Mouse (Mus musculus) lung, embryonic 16.5 days (tissue): ENCODE measurements around the gene Prss43. TPM values are rescaled to one million over a fixed set of nuclear protein-coding genes. Genes with fewer than 3 reads are reported as not detected.
"Not testable (repeated sequence)": the region's sequence is repeated elsewhere in the genome, so short reads cannot be mapped to it uniquely, and the experiment has no call there.

Experiments
- ATAC-seq: fragments of 200-750 bp; cut with Nextera tagmentation; 2 replicates; pipeline ENCODE4 v1.8.0; 2017; ENCODE audit warnings: low read depth, mild to moderate bottlenecking, moderate library complexity
- H3K27ac ChIP-seq: fragments of 300-500 bp; sonication (generic); 2 replicates; pipeline ENCODE4 v1.5.1; 2014; ENCODE audit warnings: mild to moderate bottlenecking, control low read depth, low read length
- H3K27me3 ChIP-seq: fragments of 300-500 bp; sonication (generic); 2 replicates; pipeline ENCODE4 v1.6.1; 2014; ENCODE audit warnings: low read depth, low read length, mixed read lengths; ENCODE audit not compliant: control insufficient read depth, insufficient read depth
- H3K36me3 ChIP-seq: fragments of 300-500 bp; sonication (generic); 2 replicates; pipeline ENCODE4 v1.6.1; 2014; ENCODE audit warnings: low read length; ENCODE audit not compliant: control insufficient read depth, insufficient read depth
- H3K4me1 ChIP-seq: fragments of 300-500 bp; sonication (generic); replicated peaks from 2 replicates; pipeline ENCODE4 v1.6.1; 2014; ENCODE audit warnings: low read length, mixed read lengths; ENCODE audit not compliant: control insufficient read depth, insufficient read depth
- H3K4me2 ChIP-seq: fragments of 300-500 bp; sonication (generic); 2 replicates; pipeline ENCODE4 v1.6.1; 2014; ENCODE audit warnings: low read depth, low read length, control low read depth
- H3K4me3 ChIP-seq: fragments of 300-500 bp; sonication (generic); 2 replicates; pipeline ENCODE4 v1.5.1; 2014; ENCODE audit warnings: mild to moderate bottlenecking, low read length, control low read depth
- H3K9ac ChIP-seq: fragments of 300-500 bp; sonication (generic); 2 replicates; pipeline ENCODE4 v1.6.1; 2014; ENCODE audit warnings: low read length, control low read depth
- H3K9me3 ChIP-seq: fragments of 300-500 bp; sonication (generic); 2 replicates; pipeline ENCODE4 v1.6.1; 2016; ENCODE audit warnings: low read length; ENCODE audit not compliant: control insufficient read depth
- WGBS: fragments of 180-500 bp; shearing (Covaris S2); extraction: QIAGEN DNeasy Blood & Tissue Kit; methylation state at CpG from one replicate; pipeline ENCODE4 v1.1.7; 2014; 5-methylcytosine and 5-hydroxymethylcytosine counted together
- polyA plus RNA-seq: library from polyadenylated mRNA; unstranded; fragments of >200 nt; fragmentation: Nextera tagmentation; extraction: Ambion mirVana; gene quantifications from 2 replicates; pipeline ENCODE4 v1.2.1, GENCODE M21; 2015

Prss43 gene
- polyA plus RNA-seq, 1 experiment from 2014 or later, result not detected

GRCm38 (mm10) chr9:110797013-110797412 is 29.5 kb upstream of the Prss43 start:
- WGBS, result 78% methylated on average over 10 of the region's 10 CpGs
- Histone ChIP-seq H3K27me3 (no peaks in the 10 kb centered on the region), H3K4me1 (no peaks in the 10 kb centered on the region), H3K4me3 (no peak overlapping the region), H3K36me3 (no peaks in the 10 kb centered on the region), H3K27ac (no peak overlapping the region), H3K4me2 (no peak overlapping the region), H3K9me3 (no peaks in the 10 kb centered on the region), H3K9ac (no peak overlapping the region)
- no peak for ATAC-seq

GRCm38 (mm10) chr9:110797866-110798265 is 28.6 kb upstream of the Prss43 start, which contains the start of gene Prss42:
Gene Prss42, plus strand, starts transcription at chr9:110798166.
- no peak within 1 kb of the TSS for H3K4me3 ChIP-seq
- H3K4me1 ChIP-seq, result no peaks in the 10 kb centered on the region
- no peaks in the 10 kb centered on the region for H3K27me3 ChIP-seq
- no peaks in the 10 kb centered on the region for H3K36me3 ChIP-seq
- no peaks in the 10 kb centered on the region for H3K9me3 ChIP-seq
- H3K27ac ChIP-seq, result no peak within 1 kb of the TSS
- no peak for ATAC-seq
- 87% methylated on average over 14 of the region's 14 CpGs for WGBS
- no peak within 1 kb of the TSS for H3K4me2 ChIP-seq
- no peak within 1 kb of the TSS for H3K9ac ChIP-seq

GRCm38 (mm10) chr9:110800834-110801479 is 25.5 kb upstream of the Prss43 start:
- no peak for ATAC-seq
- 82% methylated on average over 8 of the region's 8 CpGs for WGBS
- Histone ChIP-seq H3K4me1 (no peaks in the 10 kb centered on the region), H3K9ac (no peak overlapping the region), H3K27me3 (no peaks in the 10 kb centered on the region), H3K27ac (no peak overlapping the region), H3K4me2 (no peak overlapping the region), H3K36me3 (no peaks in the 10 kb centered on the region), H3K9me3 (no peaks in the 10 kb centered on the region), H3K4me3 (no peak overlapping the region)

DNA sequence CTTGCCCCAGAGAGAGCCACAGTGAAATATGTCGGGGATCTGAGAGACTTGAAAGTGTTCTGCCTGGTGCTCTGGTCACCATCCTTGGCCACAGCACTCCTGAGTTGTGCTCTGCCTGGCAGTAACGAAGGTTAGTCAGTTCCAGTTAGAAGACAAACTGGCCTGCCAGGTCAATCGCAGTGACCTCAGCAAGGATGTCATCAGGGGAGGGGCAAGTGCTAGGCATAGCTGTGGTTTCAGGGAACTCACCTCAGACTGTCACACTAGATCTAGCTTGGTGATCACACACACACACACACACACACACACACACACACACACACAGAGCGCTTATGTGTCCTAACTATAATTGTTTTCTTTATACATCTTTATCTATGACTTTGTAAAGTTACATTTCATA is 23.2 kb upstream of the Prss43 start:
- Histone ChIP-seq H3K4me1 (no peaks in the 10 kb centered on the region), H3K27ac (no peak overlapping the region), H3K4me3 (no peak overlapping the region), H3K27me3 (no peaks in the 10 kb centered on the region), H3K36me3 (no peaks in the 10 kb centered on the region), H3K4me2 (no peak overlapping the region), H3K9ac (no peak overlapping the region), H3K9me3 (no peaks in the 10 kb centered on the region)
- ATAC-seq, result no peak
- WGBS, result 70% methylated on average over 4 of the region's 4 CpGs

GRCm38 (mm10) chr9:110810051-110810450 is 16.4 kb upstream of the Prss43 start:
- H3K4me2 ChIP-seq, result no peak overlapping the region
- H3K27ac ChIP-seq, result no peak overlapping the region
- no peak overlapping the region for H3K9ac ChIP-seq
- no peaks in the 10 kb centered on the region for H3K9me3 ChIP-seq
- H3K36me3 ChIP-seq, result no peaks in the 10 kb centered on the region
- 81% methylated on average over 4 of the region's 4 CpGs for WGBS
- H3K27me3 ChIP-seq, result no peaks in the 10 kb centered on the region
- ATAC-seq, result no peak
- no peak overlapping the region for H3K4me3 ChIP-seq
- H3K4me1 ChIP-seq, result no peaks in the 10 kb centered on the region

GRCm38 (mm10) chr9:110813789-110814188 is 12.7 kb upstream of the Prss43 start, which contains the start of gene Prss44:
Gene Prss44, plus strand, starts transcription at chr9:110813994.
- no peak for ATAC-seq
- no peak within 1 kb of the TSS for H3K27ac ChIP-seq
- WGBS, result 51% methylated on average over 18 of the region's 18 CpGs
- H3K4me3 ChIP-seq, result no peak within 1 kb of the TSS
- H3K27me3 ChIP-seq, result no peaks in the 10 kb centered on the region
- H3K4me1 ChIP-seq, result no peaks in the 10 kb centered on the region
- H3K9ac ChIP-seq, result no peak within 1 kb of the TSS
- no peaks in the 10 kb centered on the region for H3K9me3 ChIP-seq
- H3K4me2 ChIP-seq, result no peak within 1 kb of the TSS
- no peaks in the 10 kb centered on the region for H3K36me3 ChIP-seq

DNA sequence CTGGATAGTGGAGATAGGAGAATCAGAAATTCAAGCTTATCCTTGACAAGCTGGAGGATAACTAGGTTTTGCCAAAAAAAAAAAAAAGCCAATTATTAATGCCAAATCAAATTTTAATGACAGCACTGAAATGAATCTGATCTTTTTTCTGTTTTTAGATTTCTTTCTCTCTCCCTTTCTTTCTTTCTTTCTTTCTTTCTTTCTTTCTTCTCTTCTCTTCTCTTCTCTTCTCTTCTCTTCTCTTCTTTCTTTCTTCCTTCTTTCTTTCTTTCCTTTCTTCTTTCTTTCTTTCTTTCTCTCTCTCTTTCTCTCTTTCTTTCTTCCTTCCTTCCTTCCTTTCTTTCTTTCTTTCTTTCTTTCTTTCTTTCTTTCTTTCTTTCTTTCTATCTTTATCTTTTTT is 5.9 kb upstream of the Prss43 start:
- not testable (repeated sequence) for H3K36me3 ChIP-seq, H3K4me2 ChIP-seq, H3K27me3 ChIP-seq, H3K9me3 ChIP-seq, H3K9ac ChIP-seq, ATAC-seq, H3K27ac ChIP-seq, H3K4me1 ChIP-seq, H3K4me3 ChIP-seq

GRCm38 (mm10) chr9:110821436-110821835 is 5.1 kb upstream of the Prss43 start:
- Histone ChIP-seq H3K27me3 (no peaks in the 10 kb centered on the region), H3K27ac (no peak overlapping the region), H3K9me3 (no peaks in the 10 kb centered on the region), H3K36me3 (no peaks in the 10 kb centered on the region), H3K4me3 (no peak overlapping the region), H3K4me1 (no peaks in the 10 kb centered on the region), H3K9ac (no peak overlapping the region), H3K4me2 (no peak overlapping the region)
- 78% methylated on average over 7 of the region's 7 CpGs for WGBS
- no peak for ATAC-seq

DNA sequence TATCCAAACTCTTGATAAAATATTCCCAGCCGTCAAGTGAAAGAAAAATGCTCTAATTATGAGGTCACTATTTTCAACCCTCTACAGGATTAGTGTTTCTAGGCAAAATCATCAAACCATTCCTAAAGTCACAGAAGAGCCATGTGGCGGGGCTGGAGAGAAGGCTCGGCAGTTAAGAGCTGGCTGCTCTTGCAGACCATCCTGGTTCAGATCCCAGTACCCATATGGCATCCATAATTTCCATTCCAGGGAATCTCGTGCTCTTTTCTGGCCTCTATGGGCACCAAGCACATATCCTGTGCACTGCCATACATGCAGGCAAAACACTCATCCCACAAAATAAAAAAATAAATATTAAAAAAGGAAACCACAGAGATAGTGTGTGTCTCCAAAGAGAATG is 1.1 kb upstream of the Prss43 start:
- Histone ChIP-seq H3K27me3 (no peaks in the 10 kb centered on the region), H3K27ac (no peak overlapping the region), H3K9me3 (no peaks in the 10 kb centered on the region), H3K9ac (no peak overlapping the region), H3K4me3 (no peak overlapping the region), H3K4me2 (no peak overlapping the region), H3K4me1 (no peaks in the 10 kb centered on the region), H3K36me3 (no peaks in the 10 kb centered on the region)
- ATAC-seq, result no peak
- 73% methylated on average over 4 of the region's 4 CpGs for WGBS

DNA sequence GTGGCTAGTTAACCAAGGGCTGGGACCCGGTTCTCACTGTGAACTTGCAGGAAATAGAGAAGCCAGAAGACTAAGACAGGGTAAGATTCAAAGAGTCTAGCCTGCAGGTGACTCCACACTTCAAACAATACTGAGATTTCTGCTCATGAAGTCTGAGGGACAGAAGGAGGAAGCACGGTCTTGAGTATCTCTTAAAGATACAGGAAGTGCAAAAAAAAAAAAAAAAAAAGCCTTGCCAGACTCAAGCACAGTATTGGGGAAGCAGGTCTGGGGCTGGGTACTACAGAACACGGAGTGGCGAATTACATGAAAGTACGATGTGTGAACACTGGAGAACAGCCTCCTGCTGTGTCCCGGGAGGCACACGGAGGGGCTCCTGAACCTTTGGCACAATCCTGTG is 658 bp upstream of the Prss43 start:
- no peak overlapping the region for H3K4me2 ChIP-seq
- H3K4me1 ChIP-seq, result no peaks in the 10 kb centered on the region
- WGBS, result 63% methylated on average over 7 of the region's 7 CpGs
- no peaks in the 10 kb centered on the region for H3K27me3 ChIP-seq
- H3K4me3 ChIP-seq, result no peak overlapping the region
- H3K9ac ChIP-seq, result no peak overlapping the region
- no peak for ATAC-seq
- H3K27ac ChIP-seq, result no peak overlapping the region
- no peaks in the 10 kb centered on the region for H3K36me3 ChIP-seq
- H3K9me3 ChIP-seq, result no peaks in the 10 kb centered on the region
